Mouse (Mus musculus): ENCODE data around the gene Fsd1. TPM values are rescaled to one million over a fixed set of nuclear protein-coding genes. Genes with fewer than 3 reads are reported as not detected.

The Fsd1 gene
- total RNA-seq, 2 experiments from 2014 or later = 68.1 to 68.2 TPM

- DNase-seq (ENCODE audit: low spot score in 2 of 2) = no peak
Observed at GRCm38 (mm10) chr17:56026881-56027280, 40.6 kb downstream of the Fsd1 start.

DNA sequence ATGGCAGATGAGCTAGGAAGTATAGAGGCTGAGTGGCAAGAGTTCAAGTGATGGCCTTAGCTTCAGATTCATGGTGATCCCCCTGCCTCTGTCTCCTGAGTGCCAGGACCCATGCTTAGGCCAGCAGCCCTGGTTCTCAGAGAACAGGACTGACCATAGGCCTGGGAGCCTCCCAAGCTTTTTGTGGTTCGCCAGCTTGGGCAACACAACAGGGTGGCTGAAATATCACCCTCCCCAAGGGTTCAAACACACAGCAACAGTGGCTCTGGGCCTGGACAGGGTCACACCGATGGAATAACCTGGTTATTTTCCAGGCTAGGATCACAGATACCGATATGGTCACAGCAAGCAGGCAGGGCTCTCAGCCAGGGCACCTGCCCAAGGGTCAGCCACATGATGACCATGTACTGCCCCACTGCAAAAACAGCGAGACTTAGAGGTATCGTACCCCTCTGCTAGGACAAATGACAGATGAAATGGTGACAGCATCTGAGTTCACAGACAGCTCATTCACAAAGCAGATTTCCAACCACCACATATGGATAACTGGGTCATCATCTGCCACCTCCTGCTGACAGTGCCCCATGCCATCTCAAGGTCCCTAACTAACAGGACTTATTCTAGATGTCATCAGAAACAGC, 41.6 kb downstream of the Fsd1 start:
- DNase-seq (ENCODE audit: low spot score in 2 of 2) = no peak

- DNase-seq (ENCODE audit: low spot score in 2 of 2) = peak in 1 of 2 experiments; percentile 15
Observed at GRCm38 (mm10) chr17:56030238-56030870, 44.0 kb downstream of the Fsd1 start.

GRCm38 (mm10) chr17:56030919-56031318, 44.6 kb downstream of the Fsd1 start:
- DNase-seq (ENCODE audit: low spot score in 2 of 2) = peak in 1 of 2 experiments; percentile 17

GRCm38 (mm10) chr17:56031431-56031830, 45.1 kb downstream of the Fsd1 start:
- DNase-seq (ENCODE audit: low spot score in 2 of 2) = no peak

DNA sequence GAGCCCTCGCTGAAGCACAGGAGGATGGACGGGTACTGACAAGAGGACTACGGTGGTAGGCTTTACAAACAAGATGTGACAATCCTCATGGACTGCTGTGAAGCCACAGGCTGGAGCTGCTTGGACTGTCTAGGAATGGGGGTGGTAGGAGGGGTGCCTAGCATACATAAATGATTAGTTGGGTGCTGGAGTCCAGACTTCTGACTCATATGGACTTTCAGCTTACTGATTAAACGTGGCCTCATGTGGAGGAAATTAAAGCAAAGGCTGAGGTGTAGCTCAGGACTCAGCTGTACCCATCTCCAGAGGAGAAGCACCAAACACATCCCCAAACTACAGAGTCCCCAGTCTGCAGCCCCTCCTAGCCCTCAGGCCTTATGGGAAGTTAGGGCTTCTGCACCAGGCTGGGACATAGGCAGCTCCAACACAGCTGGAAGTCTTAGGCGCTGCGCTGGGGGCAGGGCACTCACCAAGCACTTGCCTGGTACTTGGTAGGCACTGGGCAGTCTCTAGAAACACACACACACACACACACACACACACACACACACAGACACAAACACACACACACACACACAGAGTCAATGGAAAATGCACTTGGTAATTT, 45.9 kb downstream of the Fsd1 start:
- peak in 1 of 2 experiments; percentile 7 for DNase-seq (ENCODE audit: low spot score in 2 of 2)

DNA sequence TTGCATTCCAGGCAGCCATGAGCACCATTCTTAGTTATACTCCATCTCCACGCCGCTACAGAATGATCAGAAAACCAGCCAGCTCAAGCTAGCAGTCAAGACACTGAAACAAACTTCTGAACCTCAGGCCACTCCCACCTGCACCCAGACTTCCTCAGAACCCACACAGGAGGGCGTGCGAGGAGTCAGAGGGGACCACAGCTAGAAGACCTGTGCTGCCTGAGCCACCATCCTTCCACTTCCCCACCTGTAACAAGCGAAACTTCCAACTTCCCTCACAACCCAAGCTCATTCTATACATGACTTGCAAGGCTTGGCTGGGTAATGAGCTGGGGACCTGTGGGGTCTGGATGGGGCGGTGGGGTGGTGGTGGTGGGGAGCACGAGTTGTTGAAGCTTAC, 46.5 kb downstream of the Fsd1 start:
- no peak for DNase-seq (ENCODE audit: low spot score in 2 of 2)

- no peak for DNase-seq (ENCODE audit: low spot score in 2 of 2)
Observed at GRCm38 (mm10) chr17:56034040-56034725, 47.9 kb downstream of the Fsd1 start.

GRCm38 (mm10) chr17:56034726-56035100, 48.4 kb downstream of the Fsd1 start:
- peak in 1 of 2 experiments; percentile 5 for DNase-seq (ENCODE audit: low spot score in 2 of 2)

GRCm38 (mm10) chr17:56035216-56035615, 48.9 kb downstream of the Fsd1 start:
- peak in 1 of 2 experiments; percentile 6 for DNase-seq (ENCODE audit: low spot score in 2 of 2)

DNA sequence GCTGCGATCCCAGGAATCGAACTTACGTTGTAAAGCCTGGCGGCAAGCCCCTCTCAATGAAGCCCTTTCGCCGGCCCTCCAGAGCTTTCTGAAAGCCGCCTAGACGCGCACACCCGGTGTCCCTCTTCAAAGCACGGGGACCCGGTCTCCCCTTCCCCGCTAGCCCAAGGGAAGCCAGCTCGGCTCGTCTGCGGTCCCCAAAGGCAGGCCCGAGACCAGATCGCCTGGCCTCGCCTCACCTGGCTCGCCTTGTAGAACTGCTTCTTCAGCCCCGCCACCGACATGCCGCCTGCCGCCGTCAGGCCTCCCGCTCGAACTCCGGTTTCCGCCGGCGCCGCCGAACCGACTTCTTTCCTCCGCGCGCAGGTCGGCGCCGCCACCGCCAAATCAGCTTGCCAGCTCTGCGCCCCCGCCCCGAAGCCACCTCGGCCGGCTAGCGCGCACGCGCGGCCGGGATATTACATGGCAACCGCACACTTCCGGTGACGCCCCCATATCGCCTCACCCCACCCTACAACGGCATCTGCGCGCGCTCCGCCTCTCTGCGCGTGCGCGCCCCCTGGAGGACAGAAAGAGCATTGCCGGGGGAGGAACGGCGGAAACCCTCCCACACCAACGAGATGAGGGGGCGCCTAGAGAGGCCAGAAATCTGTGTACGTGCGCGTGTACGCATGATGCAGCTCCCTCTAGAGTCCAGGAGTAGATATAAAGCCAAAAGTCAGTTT, 50.0 kb downstream of the Fsd1 start, which contains the start of gene Sh3gl1:
TSS of gene Sh3gl1 (minus strand) at position 460 of the 725 bp plus-strand sequence.
- DNase-seq (ENCODE audit: low spot score in 2 of 2) = peak; percentile 99

- no peak for DNase-seq (ENCODE audit: low spot score in 2 of 2)
Observed at GRCm38 (mm10) chr17:56036901-56037287, 50.6 kb downstream of the Fsd1 start.

DNA sequence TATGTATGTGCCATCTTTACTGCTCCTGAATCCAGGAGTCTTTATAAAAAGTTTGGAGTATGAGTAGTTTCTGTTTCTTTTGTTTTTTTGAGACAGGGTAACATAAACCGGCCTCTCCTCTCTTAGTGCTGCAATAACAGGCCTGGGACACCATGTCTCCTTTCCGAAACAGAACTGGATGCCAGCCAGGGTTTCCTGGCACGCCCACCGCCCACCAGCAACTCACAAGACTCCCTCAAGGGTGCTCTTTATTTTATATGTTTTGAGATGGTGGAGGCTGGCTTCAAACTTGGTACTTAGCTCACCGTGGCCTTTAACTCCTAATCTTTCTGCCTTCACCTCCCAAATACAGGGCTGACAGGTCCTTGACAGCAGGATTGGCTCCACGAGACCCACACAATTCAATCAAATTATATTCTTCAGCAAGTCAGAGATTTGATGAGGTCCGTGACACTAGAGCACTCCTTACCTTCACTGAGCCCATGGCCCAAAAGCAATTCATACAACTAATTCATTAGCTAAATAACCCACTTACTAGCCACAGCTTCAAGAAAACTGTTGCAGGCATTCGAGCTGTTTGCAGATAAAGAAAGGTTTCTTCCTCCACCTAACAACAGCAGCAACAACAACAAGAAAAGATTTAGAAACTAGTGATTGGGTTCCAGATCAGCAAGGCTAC, 52.4 kb downstream of the Fsd1 start:
- DNase-seq (ENCODE audit: low spot score in 2 of 2) = no peak

DNA sequence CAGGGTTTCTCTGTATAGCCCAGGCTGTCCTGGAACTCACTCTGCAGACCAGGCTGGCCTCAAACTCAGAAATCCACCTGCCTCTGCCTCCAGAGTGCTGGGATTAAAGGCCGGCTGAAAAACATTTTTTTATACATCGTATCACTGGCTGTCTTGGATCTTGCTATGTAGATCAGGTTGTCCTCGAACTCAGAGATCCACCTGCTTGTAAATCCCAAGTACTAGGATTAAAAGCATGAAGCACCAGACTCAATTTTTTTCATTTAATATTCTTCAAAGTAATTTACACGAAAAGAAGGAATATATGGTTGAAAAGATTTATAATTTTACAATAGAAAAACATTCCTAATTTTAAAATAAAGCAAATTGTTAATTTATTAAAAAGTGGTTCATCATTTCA, 53.0 kb downstream of the Fsd1 start:
- no peak for DNase-seq (ENCODE audit: low spot score in 2 of 2)

DNA sequence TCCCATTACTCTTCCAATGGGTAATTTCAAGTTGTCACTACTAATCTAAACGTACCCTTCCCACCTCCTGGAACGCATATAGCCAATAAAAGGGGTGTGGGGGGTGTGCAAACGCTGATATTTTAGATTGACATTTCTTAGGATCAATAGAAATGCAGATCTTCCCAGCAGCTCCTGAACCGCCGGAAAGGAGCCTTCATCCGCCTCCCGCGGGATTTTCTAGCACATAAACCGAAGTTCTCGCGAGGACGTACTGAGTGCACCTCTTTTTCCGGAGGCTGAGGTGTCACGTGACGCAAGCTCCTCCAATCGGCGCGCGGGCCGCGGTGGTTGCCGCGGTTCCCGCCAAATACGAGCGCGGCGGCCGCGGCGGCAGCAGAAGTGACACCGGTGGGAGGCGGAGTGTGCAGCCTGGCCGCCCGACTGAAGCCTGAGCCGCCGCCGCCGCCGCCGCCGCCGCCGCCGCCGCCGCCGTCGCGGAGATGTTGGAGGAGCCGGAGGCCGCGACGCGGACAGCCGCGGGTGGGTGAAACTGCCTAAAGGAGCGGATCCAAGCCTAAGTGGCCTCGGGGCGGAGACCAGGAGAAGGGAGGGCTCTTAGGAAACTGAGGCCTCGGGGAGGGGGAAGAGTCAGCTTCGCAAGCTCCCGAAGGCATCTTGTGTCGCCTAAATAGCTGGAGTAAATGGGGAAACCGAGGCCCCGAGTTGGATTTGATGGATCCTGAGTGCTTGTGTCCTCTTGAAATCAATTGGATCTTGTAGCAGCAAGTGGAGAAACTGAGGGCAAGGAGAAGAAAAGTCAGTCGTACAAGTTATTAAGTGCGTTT, 53.9 kb downstream of the Fsd1 start, which contains the start of gene Chaf1a:
TSS of gene Chaf1a (plus strand) at position 410 of the 827 bp plus-strand sequence.
- peak; percentile 95 to 98 for DNase-seq (ENCODE audit: low spot score in 2 of 2)

GRCm38 (mm10) chr17:56040857-56041163, 54.5 kb downstream of the Fsd1 start:
- no peak for DNase-seq (ENCODE audit: low spot score in 2 of 2)
